Mouse (Mus musculus) erythroid progenitor cell, adult 5-6 weeks (primary cell): ENCODE measurements around the gene Klf7. TPM values are rescaled to one million over a fixed set of nuclear protein-coding genes. Genes with fewer than 3 reads are reported as not detected.

ENCODE experiments used
- ATAC-seq: replicated peaks from 2 replicates; pipeline ENCODE4 v1.8.0; 2016; ENCODE audit warnings: moderate number of reproducible peaks, mild to moderate bottlenecking, moderate TSS enrichment, inconsistent platforms; ENCODE audit not compliant: poor library complexity, low FRiP score, severe bottlenecking
- total RNA-seq, 2 experiments: library from RNA; stranded (forward) in 1 of 2; stranded (reverse) in 1 of 2; fragments of 150-400 nt in 1 of 2; fragments of 186-747, 209-891 nt in 1 of 2; gene quantifications; 2 replicates each; pipeline versions ENCODE4 v1.2.3 to v1.2.4; 2015 to 2017; ENCODE audit warnings: low replicate concordance in 2 of 2

The Klf7 gene
- total RNA-seq, 2 experiments from 2014 or later, result 3.4 to 4.0 TPM

DNA sequence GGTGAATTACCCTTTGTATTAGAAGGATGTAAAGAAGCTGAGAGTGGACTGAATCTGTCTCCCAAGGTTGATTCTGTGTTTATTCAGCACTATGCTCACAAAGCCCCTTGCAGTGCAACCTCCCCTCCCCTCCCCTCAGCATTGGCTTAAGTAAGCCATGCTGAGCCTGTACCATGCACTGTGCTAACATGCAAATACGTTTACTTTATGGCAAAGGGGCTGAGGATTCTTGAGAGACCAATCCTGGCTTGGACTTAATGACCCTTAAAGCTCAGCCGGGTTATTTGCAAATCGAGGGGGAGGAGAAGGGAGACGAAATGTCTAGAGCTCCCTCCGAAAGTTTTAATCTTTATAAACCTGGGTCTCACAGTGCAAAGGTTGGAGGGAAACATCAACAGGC lies 16.0 kb downstream of the Klf7 start:
- ATAC-seq, result no peak

DNA sequence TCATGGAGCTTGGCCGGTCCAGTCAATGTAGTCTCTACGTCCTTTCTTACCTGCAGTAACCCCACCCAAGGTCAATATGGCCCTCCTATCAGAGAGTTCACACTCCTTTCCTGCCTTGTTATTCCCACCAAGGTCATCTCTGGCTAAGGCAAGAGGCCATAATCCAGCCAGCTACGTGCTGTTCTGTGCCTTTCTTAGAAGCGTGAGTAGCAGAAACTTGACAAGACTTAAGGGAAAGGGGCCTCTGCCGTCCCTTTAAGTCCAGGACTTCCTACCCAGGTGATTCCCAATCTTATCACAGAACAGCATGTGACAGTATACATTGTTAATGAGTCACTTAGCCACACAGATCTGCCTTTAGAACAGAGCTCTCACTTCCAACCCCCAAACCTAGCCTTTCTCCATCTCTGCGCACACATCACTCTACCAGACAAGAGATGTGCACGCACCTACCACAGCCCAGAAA lies 16.9 kb downstream of the Klf7 start:
- ATAC-seq, result no peak

DNA sequence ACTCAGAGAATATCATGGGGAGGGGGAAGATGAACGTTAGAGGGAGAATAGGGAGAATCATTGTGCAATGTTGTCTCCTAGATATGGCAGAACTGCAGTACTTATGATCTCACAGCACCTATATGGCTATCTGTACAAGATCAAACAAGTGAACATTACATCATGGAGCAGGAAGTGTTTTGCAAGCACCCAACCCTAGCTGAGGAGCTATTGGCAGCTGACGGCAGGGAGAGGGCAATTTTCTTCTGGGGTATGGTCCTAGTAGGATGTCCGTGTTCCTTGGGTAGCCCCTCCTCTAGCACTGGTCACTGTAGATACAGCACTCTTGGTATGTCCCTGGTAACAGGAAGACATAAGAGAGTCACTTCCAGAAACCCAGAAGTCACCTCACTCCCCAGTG lies 17.4 kb downstream of the Klf7 start:
- ATAC-seq, result no peak

DNA sequence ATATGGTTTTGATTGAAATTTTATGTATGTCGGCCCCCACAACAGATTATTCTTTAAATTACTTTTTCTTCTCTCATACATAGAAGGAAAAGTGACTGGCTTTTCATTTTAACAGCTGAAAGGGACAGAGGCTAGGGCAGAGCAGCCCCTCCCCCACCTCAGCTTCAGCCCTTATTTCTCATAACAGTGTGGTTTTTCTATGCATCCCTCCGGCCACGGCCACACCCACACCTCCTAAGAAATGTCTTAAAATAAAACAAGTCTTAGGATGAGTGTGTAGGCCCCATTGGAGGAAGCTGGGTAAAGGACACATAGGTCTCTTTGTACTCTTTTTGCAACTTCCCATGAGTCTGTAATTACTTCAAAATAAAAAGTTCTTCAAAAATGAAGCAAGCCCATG lies 20.8 kb downstream of the Klf7 start:
- no peak for ATAC-seq

DNA sequence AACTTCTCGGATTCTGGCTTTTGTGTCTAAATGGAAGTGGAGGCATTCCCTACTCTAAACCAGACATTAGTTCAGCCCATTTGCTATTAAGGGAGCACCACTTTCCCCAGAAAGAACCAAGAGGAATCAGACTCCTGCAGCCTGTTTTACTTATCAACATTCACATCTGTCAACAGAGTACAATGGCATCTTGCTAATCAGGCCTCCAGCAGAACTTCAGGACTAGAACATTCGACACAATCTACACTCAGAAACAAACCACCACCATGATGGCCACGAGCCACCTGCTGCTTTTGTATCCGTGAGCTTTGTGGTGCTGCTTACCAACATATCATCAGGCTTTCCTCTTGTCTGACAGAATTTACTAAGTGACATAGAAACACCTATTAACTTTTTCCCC lies 23.3 kb downstream of the Klf7 start:
- ATAC-seq, result no peak

DNA sequence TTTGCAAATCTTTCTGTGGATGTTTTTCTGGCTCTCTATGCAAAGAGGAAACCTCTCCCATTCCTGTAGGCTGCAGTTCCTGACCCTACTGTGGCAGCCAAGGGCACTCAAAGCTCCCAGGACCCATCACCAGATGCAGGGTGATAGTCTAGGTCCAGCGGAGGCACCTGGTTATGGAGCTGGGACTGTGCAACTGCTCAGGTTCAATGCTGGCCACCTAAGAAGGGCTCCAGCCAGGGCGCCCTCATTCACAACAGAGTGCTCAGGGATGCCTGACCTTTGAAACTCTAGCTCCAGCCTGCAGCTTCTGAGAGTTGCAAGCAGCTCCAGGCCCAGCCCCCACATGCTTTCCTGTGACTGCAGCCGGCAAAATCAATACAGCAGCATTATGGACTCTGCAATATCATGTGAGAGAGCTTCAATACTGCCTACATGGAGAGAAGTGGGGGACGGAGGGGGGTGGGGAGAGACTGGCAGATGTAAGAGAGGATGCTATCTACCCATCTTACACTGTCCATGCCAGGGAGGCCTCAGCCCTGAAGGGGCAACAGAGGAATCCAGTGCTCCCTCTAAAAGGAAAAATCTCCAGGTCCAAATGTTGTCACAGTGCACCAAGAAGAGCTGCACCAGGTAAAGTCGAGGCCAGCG lies 24.3 kb downstream of the Klf7 start:
- ATAC-seq, result no peak

DNA sequence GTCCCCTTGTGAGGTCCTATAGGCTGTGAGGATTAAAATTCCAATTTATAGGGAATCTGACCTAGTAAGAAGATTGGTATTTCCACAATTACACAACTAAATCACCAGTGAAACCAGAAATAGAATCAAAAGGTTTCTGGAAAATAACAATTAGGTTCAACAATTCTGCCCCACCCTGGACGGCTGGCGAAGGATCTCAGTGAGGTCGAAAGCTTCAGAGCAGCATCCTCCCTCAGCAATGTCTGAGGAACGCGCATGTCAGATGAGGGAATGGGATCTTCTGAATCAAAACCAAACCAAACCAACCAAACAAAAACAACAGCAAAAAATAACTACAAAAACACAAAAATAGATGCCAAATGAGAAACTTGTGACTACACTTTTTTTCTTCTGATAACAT lies 29.1 kb downstream of the Klf7 start:
- ATAC-seq, result no peak

DNA sequence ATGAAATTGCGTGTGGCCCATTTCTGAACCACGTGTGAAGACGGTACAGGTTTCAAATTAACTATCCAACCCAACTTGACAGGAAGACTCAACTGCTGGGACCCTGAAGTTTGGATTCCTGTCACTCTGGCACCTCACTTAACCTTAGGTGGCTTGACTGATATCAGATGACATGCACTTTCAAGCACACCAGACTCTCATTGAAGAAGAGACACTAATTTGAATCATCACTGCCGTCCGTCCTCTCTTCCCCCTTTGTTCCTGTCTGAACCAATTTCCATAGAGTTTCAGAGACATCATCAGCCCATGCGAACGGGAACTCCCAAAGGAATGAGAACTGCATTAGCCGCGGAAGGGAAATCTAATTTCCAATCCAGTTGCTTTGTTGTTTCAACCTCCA lies 30.5 kb downstream of the Klf7 start:
- no peak for ATAC-seq

DNA sequence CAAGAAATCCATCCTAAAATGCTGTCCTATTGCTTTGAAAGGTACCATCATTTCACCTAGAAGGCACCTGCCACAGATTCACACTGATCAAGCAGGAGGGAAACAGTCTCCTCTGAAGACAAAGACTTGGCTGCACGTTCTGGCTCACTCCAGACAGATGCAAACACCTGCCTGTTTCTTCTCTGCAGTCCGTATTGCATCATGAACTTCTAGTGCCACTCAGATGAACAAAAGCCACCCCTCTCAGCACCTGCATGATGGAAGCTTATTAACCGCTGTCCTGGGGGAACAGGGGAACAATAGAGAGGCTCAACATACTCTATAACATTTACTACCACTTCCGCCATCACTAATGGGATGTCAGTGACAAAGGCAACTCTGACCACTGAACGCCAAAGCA lies 31.5 kb downstream of the Klf7 start:
- no peak for ATAC-seq

DNA sequence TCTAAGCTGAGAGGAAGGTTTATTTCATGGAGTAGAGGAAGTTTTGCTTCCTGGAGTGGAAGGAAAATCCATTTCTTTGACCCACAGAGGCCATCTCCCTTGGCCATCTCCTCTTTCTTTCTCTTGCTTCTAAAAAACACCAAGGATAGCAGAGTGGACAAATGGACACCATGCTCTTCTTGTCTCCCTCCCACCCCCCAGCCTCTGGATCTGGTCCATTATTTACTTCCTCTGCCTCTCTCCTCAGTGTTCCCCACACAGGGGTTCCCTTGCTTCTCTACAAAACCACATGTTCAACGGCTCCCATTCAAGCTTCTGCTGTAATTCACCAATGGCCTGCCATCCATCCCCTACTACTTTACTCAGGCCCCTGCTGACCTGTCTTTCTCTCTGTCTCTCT lies 32.4 kb downstream of the Klf7 start:
- ATAC-seq, result no peak

DNA sequence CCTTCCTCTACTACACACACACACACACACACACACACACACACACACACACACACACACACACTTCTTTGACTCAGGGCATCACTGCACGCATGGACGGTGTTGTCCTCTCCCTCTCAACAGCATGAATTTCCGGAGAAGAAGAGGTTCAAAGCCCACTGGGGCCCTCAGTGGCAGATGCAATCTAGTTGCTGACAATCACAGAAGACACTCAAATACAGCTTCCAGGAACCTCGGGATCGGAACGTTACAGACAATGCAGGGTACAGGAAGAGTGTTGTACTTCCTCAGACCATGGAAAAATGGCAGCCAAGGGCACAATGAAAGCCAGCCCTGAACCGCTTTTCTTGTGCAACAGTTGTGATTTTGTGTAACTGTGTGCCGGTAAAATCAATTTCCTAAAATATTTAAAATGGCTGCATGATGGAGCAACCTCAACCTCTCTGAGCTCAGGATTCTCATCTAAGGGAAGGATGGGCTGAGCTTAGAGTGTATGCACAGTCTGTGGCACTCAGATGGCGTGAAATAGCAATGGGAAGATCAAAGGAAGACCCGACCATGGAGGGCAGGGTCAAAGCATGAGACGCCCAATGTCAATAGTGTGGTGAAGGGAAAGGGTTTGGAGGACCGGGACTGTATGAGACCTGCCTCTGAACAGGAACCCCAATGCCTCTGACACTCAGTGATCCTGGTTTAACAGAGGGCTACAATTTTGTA lies 33.3 kb downstream of the Klf7 start:
- ATAC-seq, result no peak

DNA sequence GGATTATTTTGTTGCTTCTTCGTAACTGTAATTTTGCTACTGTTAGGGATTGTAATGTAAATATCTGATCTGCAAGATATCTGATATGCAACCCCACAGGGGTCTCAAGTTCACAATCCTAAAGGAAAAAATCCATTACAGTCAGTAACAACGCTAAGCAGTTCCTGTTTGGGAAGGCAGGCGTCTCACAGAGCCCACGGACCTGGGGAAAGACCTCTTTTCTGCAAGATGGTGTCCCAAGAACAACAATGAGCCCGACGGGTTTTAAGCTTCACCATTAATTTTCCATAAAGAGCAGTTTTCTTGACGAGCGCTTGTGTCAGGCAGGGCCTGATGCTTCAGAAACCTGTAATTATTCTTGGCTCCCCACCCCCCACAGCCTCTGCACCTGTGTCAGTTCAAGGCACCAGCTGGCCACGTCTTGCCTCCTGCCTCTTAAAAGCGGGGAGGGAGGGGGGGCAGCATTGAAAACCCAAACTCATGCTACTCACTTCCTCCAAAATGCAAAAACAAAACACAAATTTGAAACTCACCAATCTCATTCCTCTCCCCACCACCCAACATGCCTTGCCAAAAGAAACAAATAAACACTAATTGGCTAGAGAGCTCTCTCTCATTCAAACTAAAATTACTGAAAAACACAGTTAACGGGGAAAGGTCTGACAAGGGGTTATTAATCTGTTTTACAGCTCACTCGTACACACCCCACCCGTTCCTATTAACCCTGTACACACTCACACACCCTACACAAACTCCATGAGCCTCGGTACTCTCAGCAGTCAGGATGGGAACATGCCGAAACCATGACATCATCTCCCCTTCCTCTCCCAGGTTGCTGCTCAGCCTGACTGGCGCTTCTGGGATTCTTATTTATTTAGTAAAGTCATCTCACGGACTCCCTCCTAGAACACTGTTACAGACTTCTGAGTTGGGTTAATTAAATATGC lies 34.2 kb downstream of the Klf7 start:
- ATAC-seq, result no peak

DNA sequence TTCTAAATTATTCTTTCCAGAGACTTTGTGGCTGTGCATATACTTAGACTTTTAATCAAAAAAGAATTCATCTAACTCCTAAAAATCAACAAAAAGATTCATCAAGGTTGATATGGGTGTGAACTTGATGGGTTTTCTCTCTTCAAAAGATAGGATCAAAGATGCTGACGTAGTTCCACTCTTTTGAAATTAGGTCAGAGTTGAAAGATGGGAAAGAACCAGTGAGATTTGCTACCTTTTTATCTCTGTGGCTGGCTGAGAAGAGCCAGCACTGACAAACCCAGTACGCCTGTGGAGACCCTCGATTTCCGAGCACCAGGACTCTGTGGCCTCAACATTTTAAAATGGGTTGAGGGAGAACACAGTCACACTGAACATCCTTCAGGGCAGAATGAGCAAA lies 36.2 kb downstream of the Klf7 start:
- ATAC-seq, result no peak

DNA sequence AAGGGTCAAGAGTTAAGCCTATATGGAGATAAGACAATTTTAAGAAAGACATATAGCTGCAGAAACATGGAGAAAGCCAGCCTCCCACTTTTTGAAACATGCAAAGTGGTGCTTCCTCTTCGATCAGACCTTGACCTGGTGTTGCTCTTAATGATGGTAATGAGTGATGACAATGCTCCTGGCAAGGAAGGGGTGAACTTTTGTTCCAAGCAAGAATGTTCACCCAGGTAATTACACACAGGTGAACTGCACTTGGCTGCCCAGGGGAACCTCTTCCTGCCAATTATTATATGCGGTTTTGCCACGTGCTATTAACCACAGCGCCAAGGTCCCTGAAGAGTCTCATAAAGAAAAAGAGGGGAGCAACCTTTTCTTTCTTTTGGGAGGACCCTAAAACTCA lies 36.7 kb downstream of the Klf7 start:
- ATAC-seq, result no peak

DNA sequence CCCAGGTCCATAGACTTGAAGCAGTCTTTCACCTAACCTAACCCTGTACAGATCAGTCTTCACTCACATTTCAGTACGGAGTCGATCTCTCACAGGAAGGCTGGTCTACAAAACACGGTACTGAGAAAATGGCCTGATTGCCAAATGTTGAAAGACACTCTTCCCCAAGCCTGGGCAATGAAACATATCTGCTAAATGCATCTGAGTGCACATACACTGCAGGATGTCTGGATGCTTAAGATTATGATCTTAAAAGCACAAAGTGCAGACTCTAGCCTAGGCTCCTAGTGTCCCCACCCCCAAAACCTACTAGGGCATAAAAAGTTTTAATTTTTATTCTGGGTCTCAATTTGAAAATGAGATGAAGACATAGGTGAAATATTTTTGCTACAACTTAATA lies 37.4 kb downstream of the Klf7 start:
- no peak for ATAC-seq

DNA sequence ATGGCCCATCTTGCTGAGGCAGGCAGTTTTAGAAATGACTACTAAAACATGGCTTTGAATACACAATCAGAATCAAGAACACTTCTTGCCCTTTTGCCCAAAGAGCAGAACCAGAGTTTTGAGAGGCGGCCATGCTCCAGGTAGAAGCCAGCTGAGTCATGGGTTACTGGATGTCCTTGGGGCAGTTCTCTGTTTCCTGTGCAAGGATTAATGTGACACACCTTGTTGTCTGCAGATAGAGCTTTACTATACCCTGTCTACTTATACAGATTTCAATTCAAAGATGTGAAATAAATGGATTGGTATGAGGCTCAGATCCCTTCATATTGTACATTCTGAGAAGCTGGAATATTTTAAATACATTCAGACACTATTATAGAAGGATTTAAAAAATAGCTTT lies 40.3 kb downstream of the Klf7 start:
- ATAC-seq, result no peak

DNA sequence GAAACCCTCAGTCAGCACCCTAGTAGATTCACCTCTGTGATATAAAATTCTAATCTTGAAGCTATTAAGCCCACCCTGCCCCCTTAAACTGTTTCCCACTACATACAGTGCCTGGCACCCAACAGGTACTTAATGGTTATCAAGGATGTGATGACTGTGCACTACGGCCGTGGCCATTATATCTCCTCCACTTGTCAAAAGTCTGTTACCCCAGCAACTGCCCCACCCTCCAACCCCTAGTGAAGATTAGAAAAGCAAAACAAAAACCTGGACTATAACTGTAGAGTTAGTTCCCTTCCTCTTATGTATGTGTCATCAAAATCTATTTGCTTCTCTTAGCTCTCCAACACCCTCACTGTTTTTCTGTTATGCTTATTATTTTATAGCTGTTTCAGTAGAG lies 40.9 kb downstream of the Klf7 start:
- peak; percentile 57; the same call in 1 of the 2 replicates for ATAC-seq

DNA sequence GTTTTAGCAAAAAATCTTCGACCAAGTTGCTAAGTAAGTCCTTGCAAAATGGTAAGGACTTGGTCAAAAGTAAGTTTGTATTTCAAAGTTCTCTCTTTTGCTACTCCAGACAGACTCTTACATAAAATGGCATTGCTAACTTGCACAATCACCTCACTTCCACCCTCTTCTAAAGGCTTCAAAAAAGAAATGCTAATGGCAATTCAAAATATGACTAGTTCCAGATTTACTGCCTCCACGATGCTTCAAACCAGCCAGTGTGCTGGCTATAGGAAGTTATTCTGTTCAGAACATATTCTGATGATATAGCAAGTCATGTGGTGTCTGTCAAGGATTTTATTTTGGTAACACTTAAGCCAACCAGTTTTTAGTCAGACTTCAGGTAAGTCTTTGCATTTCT lies 41.8 kb downstream of the Klf7 start:
- no peak for ATAC-seq

DNA sequence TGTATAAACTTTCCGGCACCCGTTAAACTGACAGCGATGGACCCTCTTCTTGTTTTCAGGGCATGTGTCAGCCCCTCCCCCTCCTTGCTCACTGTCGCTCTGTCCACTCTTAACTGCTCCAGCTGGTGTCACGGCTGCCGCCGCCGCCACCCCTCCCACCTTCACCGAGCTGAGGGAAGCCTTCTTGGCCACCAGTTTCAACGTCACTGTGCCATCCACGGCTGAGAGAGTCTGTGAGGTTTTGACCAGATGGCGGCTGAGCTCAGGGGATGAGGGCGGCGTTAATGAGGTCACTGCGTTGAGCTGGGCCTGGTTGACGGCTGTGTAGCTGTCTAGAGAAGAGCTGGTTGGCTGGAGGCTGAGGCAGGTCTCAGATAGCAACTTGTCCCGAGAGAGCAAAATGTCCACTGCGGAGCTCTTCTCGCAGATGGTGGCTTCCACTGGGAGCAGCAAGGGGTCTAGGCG lies 43.3 kb downstream of the Klf7 start:
- ATAC-seq, result no peak

DNA sequence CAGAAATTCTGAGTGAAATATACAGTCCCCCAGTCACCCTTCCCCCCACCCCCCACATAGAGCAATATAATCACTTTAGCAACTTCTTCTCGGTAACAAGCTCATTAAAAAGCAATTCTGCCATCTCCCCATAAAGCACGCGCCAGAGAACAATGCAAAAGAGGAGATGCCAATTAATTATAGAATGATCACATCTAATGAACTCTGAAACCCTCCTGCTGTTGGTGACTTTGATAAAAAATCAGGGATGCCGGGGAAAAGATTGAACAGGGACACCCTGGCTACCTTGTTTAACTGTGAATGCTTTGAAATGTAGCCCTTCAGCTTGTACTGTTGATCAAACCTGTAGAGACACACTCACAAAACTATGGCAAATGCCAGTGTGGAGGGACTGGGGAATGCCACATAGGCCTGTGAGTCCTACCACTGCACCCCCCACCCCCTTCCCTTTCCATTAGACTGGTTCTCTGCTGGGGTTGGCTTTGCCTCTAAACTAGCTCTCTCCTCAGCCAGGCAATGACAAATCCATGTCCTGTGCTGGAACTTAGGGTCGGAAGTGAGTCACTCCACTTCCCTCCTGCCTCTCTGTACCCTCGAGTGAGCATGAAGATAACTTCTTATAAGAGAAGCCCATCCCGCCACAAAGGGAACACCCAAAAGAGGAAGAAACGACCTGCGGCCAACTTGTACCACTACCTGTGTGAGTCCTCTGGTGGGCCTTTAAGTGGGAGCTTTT lies 43.9 kb downstream of the Klf7 start:
- no peak for ATAC-seq
